Mouse (Mus musculus) ES-Bruce4 (cell line): ENCODE measurements around the gene Kif21b.

Source experiments
- CTCF ChIP-seq: IDR thresholded peaks from one replicate; pipeline ENCODE4 v1.8.1; 2011; ENCODE audit warnings: low read depth, low read length
- EP300 ChIP-seq: IDR thresholded peaks from 2 replicates; pipeline ENCODE4 v1.6.1; 2011; ENCODE audit warnings: low read depth, low read length; ENCODE audit not compliant: insufficient read depth

DNA sequence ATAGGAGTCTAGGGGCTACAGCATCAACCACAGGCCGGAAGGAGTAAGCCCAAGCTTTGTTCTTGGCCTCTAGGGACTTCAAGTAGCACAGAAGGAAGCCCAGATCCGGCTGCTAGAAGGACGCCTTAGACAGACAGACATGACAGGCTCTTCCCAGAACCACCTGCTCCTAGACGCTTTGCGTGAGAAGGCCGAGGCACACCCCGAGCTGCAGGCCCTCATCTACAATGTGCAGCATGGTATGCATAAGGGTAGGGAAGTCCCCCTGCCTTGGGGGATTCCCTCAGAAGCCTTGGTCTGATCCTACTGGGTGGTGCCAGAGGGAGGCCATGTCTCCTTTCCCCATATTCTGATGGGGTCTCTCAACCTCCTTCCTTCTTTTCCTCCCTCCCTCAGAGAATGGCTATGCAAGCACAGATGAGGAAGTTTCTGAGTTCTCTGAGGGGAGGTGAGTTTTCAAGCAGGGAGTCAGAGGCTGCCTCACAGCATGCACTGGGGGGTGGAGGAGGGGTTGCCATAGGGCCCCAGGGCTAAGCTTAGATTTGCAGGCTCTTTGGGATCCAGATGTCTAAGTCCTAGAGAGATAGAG is 30.2 kb downstream of the Kif21b start:
- TF ChIP-seq CTCF (no peak), EP300 (no peak)
